Mouse (Mus musculus) lung, postnatal 0 days (tissue): ENCODE measurements at regions not wholly inside any gene's neighbourhood (a gene's known extent, or its start where the extent isn't known, plus 50 kb on each side); places are given as distances from the start of the nearest gene placed in this dataset.

ENCODE experiments used
- ATAC-seq: fragments of 200-750 bp; cut with Nextera tagmentation; 2 replicates; pipeline ENCODE4 v1.8.0; 2017; ENCODE audit warnings: moderate library complexity
- DNase-seq: peaks from one replicate; pipeline ENCODE4 v3.0.0-alpha.2; 2016; ENCODE audit warnings: low spot score
- H3K27ac ChIP-seq: fragments of 300-500 bp; sonication (generic); 2 replicates; pipeline ENCODE4 v1.5.1; 2014; ENCODE audit warnings: antibody characterized with exemption, mild to moderate bottlenecking, low read length, mixed read lengths
- H3K27me3 ChIP-seq: fragments of 300-500 bp; sonication (generic); replicated peaks from 2 replicates; pipeline ENCODE4 v1.6.1; 2014; ENCODE audit warnings: low read length, mixed read lengths; ENCODE audit not compliant: insufficient read depth
- H3K36me3 ChIP-seq: fragments of 300-500 bp; sonication (generic); 2 replicates; pipeline ENCODE4 v1.6.1; 2014; ENCODE audit warnings: low read length, mixed read lengths; ENCODE audit not compliant: insufficient read depth
- H3K4me1 ChIP-seq: fragments of 300-500 bp; sonication (generic); 2 replicates; pipeline ENCODE4 v1.6.1; 2014; ENCODE audit warnings: antibody characterized with exemption, low read depth, low read length, mixed read lengths; ENCODE audit not compliant: insufficient read depth
- H3K4me2 ChIP-seq: fragments of 300-500 bp; sonication (generic); replicated peaks from 2 replicates; pipeline ENCODE4 v1.6.1; 2014; ENCODE audit warnings: low read depth, mild to moderate bottlenecking, low read length, moderate library complexity, mixed read lengths
- H3K4me3 ChIP-seq: fragments of 300-500 bp; sonication (generic); 2 replicates; pipeline ENCODE4 v1.5.1; 2014; ENCODE audit warnings: low read depth, low read length
- H3K9ac ChIP-seq: fragments of 300-500 bp; sonication (generic); replicated peaks from 2 replicates; pipeline ENCODE4 v1.6.1; 2014; ENCODE audit warnings: low read depth, mild to moderate bottlenecking
- H3K9me3 ChIP-seq: fragments of 300-500 bp; sonication (generic); 2 replicates; pipeline ENCODE4 v1.6.1; 2016; ENCODE audit warnings: low read length, mixed read lengths
- CTCF ChIP-seq: IDR thresholded peaks from 2 replicates; pipeline ENCODE4 v1.5.1; 2016; ENCODE audit warnings: antibody characterized with exemption, mild to moderate bottlenecking
- EP300 ChIP-seq: IDR thresholded peaks from 2 replicates; pipeline ENCODE4 v1.6.1; 2016; ENCODE audit warnings: antibody characterized with exemption, mild to moderate bottlenecking, control low read depth
- WGBS: fragments of 180-500 bp; shearing (Covaris S2); extraction: QIAGEN DNeasy Blood & Tissue Kit; methylation state at CpG from one replicate; pipeline ENCODE4 v1.1.7; 2014; 5-methylcytosine and 5-hydroxymethylcytosine counted together

- Histone ChIP-seq H3K27me3 (no peaks in the 10 kb centered on the region), H3K9me3 (no peaks in the 10 kb centered on the region), H3K4me3 (no peak overlapping the region), H3K9ac (no peak overlapping the region), H3K36me3 (no peaks in the 10 kb centered on the region), H3K4me1 (no peaks in the 10 kb centered on the region), H3K4me2 (no peak overlapping the region), H3K27ac (no peak overlapping the region)
- WGBS: 79% methylated on average over 5 of the region's 5 CpGs
- DNase-seq: no peak
- TF ChIP-seq CTCF (no peak), EP300 (no peak)
- no peak for ATAC-seq
These were observed 257.8 kb downstream of the Tcerg1l start for GRCm38 (mm10) chr7:138139766-138140165.

- 74% methylated on average over 2 of the region's 2 CpGs for WGBS
- ATAC-seq (no peak), DNase-seq (no peak)
- Histone ChIP-seq H3K4me2 (no peak overlapping the region), H3K27ac (no peak overlapping the region), H3K4me3 (no peak overlapping the region), H3K9ac (no peak overlapping the region), H3K27me3 (no peaks in the 10 kb centered on the region), H3K36me3 (no peaks in the 10 kb centered on the region), H3K9me3 (no peaks in the 10 kb centered on the region), H3K4me1 (no peaks in the 10 kb centered on the region)
- no peak for TF ChIP-seq EP300
- no peak for TF ChIP-seq CTCF
These were observed 248.0 kb downstream of the Tcerg1l start for GRCm38 (mm10) chr7:138149496-138149895.

GRCm38 (mm10) chr7:138153455-138154167 lies 243.9 kb downstream of the Tcerg1l start:
- no peak overlapping the region for H3K9ac ChIP-seq
- H3K4me3 ChIP-seq: no peak overlapping the region
- no peak for TF ChIP-seq CTCF
- 66% methylated on average over 4 of the region's 4 CpGs for WGBS
- H3K27me3 ChIP-seq: no peaks in the 10 kb centered on the region
- no peak overlapping the region for H3K27ac ChIP-seq
- DNase-seq (no peak), ATAC-seq (no peak)
- H3K36me3 ChIP-seq: no peaks in the 10 kb centered on the region
- no peak overlapping the region for H3K4me2 ChIP-seq
- no peaks in the 10 kb centered on the region for H3K9me3 ChIP-seq
- H3K4me1 ChIP-seq: no peaks in the 10 kb centered on the region
